Mouse (Mus musculus): ENCODE results near the gene Cd7.
"Not testable (repeated sequence)": the region's sequence is repeated elsewhere in the genome, so short reads cannot be mapped to it uniquely, and the experiment has no call there.

Gene Cd7

GRCm38 (mm10) chr11:121039302-121039701 is at the start of gene Cd7:
TSS of gene Cd7 (minus strand) at chr11:121039418.
- DNase-seq (ENCODE audit: low spot score in 2 of 2): no peak

GRCm38 (mm10) chr11:121088997-121089396 is 49.8 kb upstream of the Cd7 start:
- DNase-seq (ENCODE audit: low spot score in 2 of 2): no peak

- DNase-seq (ENCODE audit: low spot score in 2 of 2): no peak
These were observed 47.1 kb upstream of the Cd7 start for GRCm38 (mm10) chr11:121086296-121086695.

- DNase-seq (ENCODE audit: low spot score in 2 of 2): no peak
These were observed 46.0 kb upstream of the Cd7 start for GRCm38 (mm10) chr11:121085181-121085580.

GRCm38 (mm10) chr11:121082857-121083500 is 43.8 kb upstream of the Cd7 start:
- DNase-seq (ENCODE audit: low spot score in 2 of 2): no peak

GRCm38 (mm10) chr11:121082250-121082649 is 43.0 kb upstream of the Cd7 start:
- no peak for DNase-seq (ENCODE audit: low spot score in 2 of 2)

GRCm38 (mm10) chr11:121081120-121081519 is 41.9 kb upstream of the Cd7 start, which contains the start of gene Sectm1a:
TSS of gene Sectm1a (minus strand) at chr11:121081220.
- no peak for DNase-seq (ENCODE audit: low spot score in 2 of 2)

GRCm38 (mm10) chr11:121080330-121080729 is 41.1 kb upstream of the Cd7 start:
- no peak for DNase-seq (ENCODE audit: low spot score in 2 of 2)

- no peak for DNase-seq (ENCODE audit: low spot score in 2 of 2)
These were observed 36.4 kb upstream of the Cd7 start for GRCm38 (mm10) chr11:121075655-121076054.

- not testable (repeated sequence) for DNase-seq (ENCODE audit: low spot score in 2 of 2)
These were observed 30.4 kb upstream of the Cd7 start for GRCm38 (mm10) chr11:121069662-121070061.

- no peak for DNase-seq (ENCODE audit: low spot score in 2 of 2)
These were observed 28.7 kb upstream of the Cd7 start for GRCm38 (mm10) chr11:121067895-121068294.

- DNase-seq (ENCODE audit: low spot score in 2 of 2): no peak
These were observed 25.0 kb upstream of the Cd7 start for GRCm38 (mm10) chr11:121064197-121064596.

GRCm38 (mm10) chr11:121063379-121063778 is 24.2 kb upstream of the Cd7 start, which contains the start of gene Sectm1b:
TSS of gene Sectm1b (minus strand) at chr11:121063569.
- no peak for DNase-seq (ENCODE audit: low spot score in 2 of 2)

GRCm38 (mm10) chr11:121061615-121062014 is 22.4 kb upstream of the Cd7 start:
- DNase-seq (ENCODE audit: low spot score in 2 of 2): peak; percentile 29 to 50

- DNase-seq (ENCODE audit: low spot score in 2 of 2): not testable (repeated sequence)
These were observed 21.3 kb upstream of the Cd7 start for GRCm38 (mm10) chr11:121060401-121061067.

- no peak for DNase-seq (ENCODE audit: low spot score in 2 of 2)
These were observed 20.3 kb upstream of the Cd7 start for GRCm38 (mm10) chr11:121059471-121059870.

GRCm38 (mm10) chr11:121058956-121059355 is 19.7 kb upstream of the Cd7 start:
- DNase-seq (ENCODE audit: low spot score in 2 of 2): no peak

- no peak for DNase-seq (ENCODE audit: low spot score in 2 of 2)
These were observed 18.9 kb upstream of the Cd7 start for GRCm38 (mm10) chr11:121058122-121058521.

- DNase-seq (ENCODE audit: low spot score in 2 of 2): no peak
These were observed 17.5 kb upstream of the Cd7 start for GRCm38 (mm10) chr11:121056536-121057236.

GRCm38 (mm10) chr11:121053536-121053935 is 14.3 kb upstream of the Cd7 start:
- peak; percentile 83 to 86 for DNase-seq (ENCODE audit: low spot score in 2 of 2)

- no peak for DNase-seq (ENCODE audit: low spot score in 2 of 2)
These were observed 13.2 kb upstream of the Cd7 start for GRCm38 (mm10) chr11:121052387-121052786.

- DNase-seq (ENCODE audit: low spot score in 2 of 2): no peak
These were observed 12.6 kb upstream of the Cd7 start for GRCm38 (mm10) chr11:121051793-121052192.

- no peak for DNase-seq (ENCODE audit: low spot score in 2 of 2)
These were observed 10.6 kb upstream of the Cd7 start for GRCm38 (mm10) chr11:121049840-121050239.
